ENCODE assay signal across 15 mouse cellular contexts in genomic region chr11:120888718-120889117, GRCm38 (mm10). TPM values are rescaled to one million over a fixed set of nuclear protein-coding genes. Genes with fewer than 3 reads are reported as not detected.
DNase-seq lines count a peak whose midpoint lies in the region; ATAC-seq and TF ChIP-seq lines count a peak whose summit lies in the region.
"Had no signal": no experiment of that assay in that cellular context is flagged by ENCODE, and none has a peak within 500 bp of the region (broad histone marks: within the 10 kb centered on the region; RNA-seq: fewer than 3 reads in every experiment).

No protein-coding gene starts in this region.

- no peak overlapping the region for H3K27ac ChIP-seq in hindbrain, postnatal 0 days
- H3K27ac ChIP-seq in hindbrain, embryonic 10.5 days = no peak overlapping the region
- no peak overlapping the region for H3K27ac ChIP-seq in forebrain, embryonic 15.5 days (replicated peaks)
- H3K27ac ChIP-seq in heart, embryonic 10.5 days = no peak overlapping the region
- no peak overlapping the region for H3K27ac ChIP-seq in forebrain, embryonic 14.5 days (ENCODE audit: low read depth, low read length)
- H3K27ac ChIP-seq: liver, embryonic 13.5 days had no signal

- 76% methylated on average over 5 of the region's 5 CpGs for WGBS in hindbrain, postnatal 0 days
- WGBS in hindbrain, embryonic 10.5 days = 86% methylated on average over 5 of the region's 5 CpGs
- 88% methylated on average over 5 of the region's 5 CpGs for WGBS in forebrain, embryonic 15.5 days
- 79% methylated on average over 5 of the region's 5 CpGs for WGBS in heart, embryonic 10.5 days
- WGBS in forebrain, embryonic 14.5 days = 91% methylated on average over 5 of the region's 5 CpGs

- no peaks in the 10 kb centered on the region for H3K9me3 ChIP-seq in hindbrain, postnatal 0 days (ENCODE audit: low read length)
- H3K9me3 ChIP-seq in hindbrain, embryonic 10.5 days = peaks cover 11% of the 10 kb centered on the region
- H3K9me3 ChIP-seq in forebrain, embryonic 15.5 days = no peaks in the 10 kb centered on the region
- H3K9me3 ChIP-seq in heart, embryonic 10.5 days = peaks cover 5% of the 10 kb centered on the region; the same call in 1 of the 2 replicates
- H3K9me3 ChIP-seq in forebrain, embryonic 14.5 days (replicated peaks; ENCODE audit: control insufficient read depth, low read length) = no peaks in the 10 kb centered on the region

- H3K4me2 ChIP-seq in hindbrain, postnatal 0 days (ENCODE audit: low read depth, low read length) = no peak overlapping the region
- no peak overlapping the region for H3K4me2 ChIP-seq in forebrain, embryonic 15.5 days (replicated peaks)
- no peak overlapping the region for H3K4me2 ChIP-seq in forebrain, embryonic 14.5 days (ENCODE audit: low read length)
- H3K4me2 ChIP-seq: liver, embryonic 13.5 days had no signal

- no peaks in the 10 kb centered on the region for H3K27me3 ChIP-seq in hindbrain, postnatal 0 days (ENCODE audit: insufficient read depth, low read length)
- H3K27me3 ChIP-seq in hindbrain, embryonic 10.5 days (ENCODE audit: insufficient read depth, poor library complexity, severe bottlenecking) = no peaks in the 10 kb centered on the region
- H3K27me3 ChIP-seq in forebrain, embryonic 15.5 days = no peaks in the 10 kb centered on the region
- H3K27me3 ChIP-seq in heart, embryonic 10.5 days (ENCODE audit: insufficient read depth, poor library complexity, severe bottlenecking) = no peaks in the 10 kb centered on the region
- no peaks in the 10 kb centered on the region for H3K27me3 ChIP-seq in forebrain, embryonic 14.5 days (replicated peaks; ENCODE audit: control insufficient read depth, insufficient read depth, low read length)
- H3K27me3 ChIP-seq: liver, embryonic 13.5 days had no signal

- TF ChIP-seq CTCF in hindbrain, postnatal 0 days (IDR thresholded peaks at IDR 0.05; ENCODE audit: low read depth) = no peak

- no peaks in the 10 kb centered on the region for H3K4me1 ChIP-seq in hindbrain, postnatal 0 days (ENCODE audit: insufficient read depth, low read length)
- peaks cover 4% of the 10 kb centered on the region; the same call in 1 of the 2 replicates for H3K4me1 ChIP-seq in hindbrain, embryonic 10.5 days (replicated peaks)
- H3K4me1 ChIP-seq in forebrain, embryonic 15.5 days = no peaks in the 10 kb centered on the region
- H3K4me1 ChIP-seq in heart, embryonic 10.5 days = no peaks in the 10 kb centered on the region
- no peaks in the 10 kb centered on the region for H3K4me1 ChIP-seq in forebrain, embryonic 14.5 days (ENCODE audit: control insufficient read depth, insufficient read depth, low read length)
- H3K4me1 ChIP-seq: liver, embryonic 13.5 days had no signal

- peak; percentile 3 for DNase-seq in hindbrain, postnatal 0 days (ENCODE audit: low spot score)
- DNase-seq in hindbrain, embryonic 10.5 days (ENCODE audit: low spot score) = no peak
- DNase-seq in 416B (ENCODE audit: low read depth) = peak; percentile 91
- peak; percentile 82 for DNase-seq in skeletal muscle tissue, adult 2 months (ENCODE audit: low read depth, low spot score)
- DNase-seq in heart, embryonic 10.5 days (ENCODE audit: low spot score) = no peak
- DNase-seq in forebrain, embryonic 14.5 days (ENCODE audit: low spot score) = no peak
- DNase-seq: embryo, embryonic 11 days; heart, postnatal 36 days; layer of hippocampus, adult 9-11 months; liver, embryonic 13.5 days; right cerebral cortex, postnatal 14 days had no signal

- peaks cover 29% of the 10 kb centered on the region for H3K36me3 ChIP-seq in hindbrain, postnatal 0 days (ENCODE audit: insufficient read depth, low read length)
- peaks cover 82% of the 10 kb centered on the region for H3K36me3 ChIP-seq in hindbrain, embryonic 10.5 days
- peaks cover 49% of the 10 kb centered on the region for H3K36me3 ChIP-seq in forebrain, embryonic 15.5 days
- peaks cover 62% of the 10 kb centered on the region for H3K36me3 ChIP-seq in heart, embryonic 10.5 days
- H3K36me3 ChIP-seq in forebrain, embryonic 14.5 days (ENCODE audit: control insufficient read depth, insufficient read depth, low read length) = peaks cover 47% of the 10 kb centered on the region

- H3K9ac ChIP-seq in hindbrain, postnatal 0 days (replicated peaks; ENCODE audit: low read length) = no peak overlapping the region
- H3K9ac ChIP-seq in forebrain, embryonic 15.5 days (replicated peaks) = no peak overlapping the region
- no peak overlapping the region for H3K9ac ChIP-seq in forebrain, embryonic 14.5 days (ENCODE audit: low read length)
- H3K9ac ChIP-seq: liver, embryonic 13.5 days had no signal

- ATAC-seq in hindbrain, postnatal 0 days = no peak
- ATAC-seq in common myeloid progenitor, adult 5-6 weeks (replicated peaks; ENCODE audit: low read depth, poor library complexity, severe bottlenecking) = 0 out of 2 replicates have a peak, but pooled peaks have one; percentile 32
- ATAC-seq in forebrain, embryonic 15.5 days (replicated peaks) = no peak
- ATAC-seq in forebrain, embryonic 14.5 days = no peak
- ATAC-seq: forebrain, embryonic 16.5 days had no signal

- no peak overlapping the region for H3K4me3 ChIP-seq in hindbrain, postnatal 0 days (ENCODE audit: low read length)
- H3K4me3 ChIP-seq in hindbrain, embryonic 10.5 days = no peak overlapping the region
- no peak overlapping the region for H3K4me3 ChIP-seq in forebrain, embryonic 15.5 days
- H3K4me3 ChIP-seq in heart, embryonic 10.5 days = no peak overlapping the region
- H3K4me3 ChIP-seq in forebrain, embryonic 14.5 days (ENCODE audit: low read depth, low read length) = no peak overlapping the region
- H3K4me3 ChIP-seq: liver, embryonic 13.5 days; myocyte had no signal

RNA-seq across cellular contexts. Expression of gene Ccdc57, which starts 44.0 kb away (rescaled TPM):
- total RNA-seq in hindbrain, postnatal 0 days (2014; rRNA removed) = 4.2 and 7.1 TPM in 2 replicates
- polyA plus RNA-seq in hindbrain, postnatal 0 days (2015; fragmentation: Nextera tagmentation; extraction: Ambion mirVana) = 4.8 and 5.6 TPM in 2 replicates
- 6.1 and 6.4 TPM in 2 replicates for polyA plus RNA-seq in hindbrain, embryonic 10.5 days (2016; fragmentation: Nextera tagmentation; extraction: Ambion mirVana)
- total RNA-seq in common myeloid progenitor, adult 5-6 weeks (2017) = 9.7 and 10.1 TPM in 2 replicates
- polyA plus RNA-seq in forebrain, embryonic 15.5 days (2015; fragmentation: Nextera tagmentation; extraction: Ambion mirVana) = 6.7 and 7.0 TPM in 2 replicates
- polyA plus RNA-seq in heart, embryonic 10.5 days (2016; fragmentation: Nextera tagmentation; extraction: Ambion mirVana) = 6.0 and 6.5 TPM in 2 replicates
- polyA plus RNA-seq in forebrain, embryonic 14.5 days (2014; fragmentation: Nextera tagmentation; extraction: Ambion mirVana) = 5.0 and 6.5 TPM in 2 replicates

RNA-seq across cellular contexts. Expression of gene Slc16a3, which starts 59.6 kb away (rescaled TPM):
- total RNA-seq in hindbrain, postnatal 0 days (2014; rRNA removed) = 22.9 and 24.9 TPM in 2 replicates
- polyA plus RNA-seq in hindbrain, postnatal 0 days (2015; fragmentation: Nextera tagmentation; extraction: Ambion mirVana) = 6.4 and 7.8 TPM in 2 replicates
- polyA plus RNA-seq in hindbrain, embryonic 10.5 days (2016; fragmentation: Nextera tagmentation; extraction: Ambion mirVana) = 111 and 204 TPM in 2 replicates
- total RNA-seq in common myeloid progenitor, adult 5-6 weeks (2017) = 3.0 and 3.9 TPM in 2 replicates
- 9.1 and 9.6 TPM in 2 replicates for polyA plus RNA-seq in forebrain, embryonic 15.5 days (2015; fragmentation: Nextera tagmentation; extraction: Ambion mirVana)
- 416 and 440 TPM in 2 replicates for polyA plus RNA-seq in heart, embryonic 10.5 days (2016; fragmentation: Nextera tagmentation; extraction: Ambion mirVana)
- 3.8 and 5.6 TPM in 2 replicates for polyA plus RNA-seq in forebrain, embryonic 14.5 days (2014; fragmentation: Nextera tagmentation; extraction: Ambion mirVana)

Comparison
In these comparisons a context has a peak if more than half of its experiments do, and no peak if none do; other contexts are left out.
1. DNase-seq: peak in hindbrain, postnatal 0 days (single experiment), 416B (single experiment) and skeletal muscle tissue, adult 2 months (single experiment); none in hindbrain, embryonic 10.5 days (single experiment), heart, embryonic 10.5 days (single experiment) and forebrain, embryonic 14.5 days (single experiment).
2. RNA of gene Slc16a3, which starts 59.6 kb away (polyA plus RNA-seq): 416 to 440 TPM in heart, embryonic 10.5 days and 111 to 204 TPM in hindbrain, embryonic 10.5 days; 9.1 to 9.6 TPM in forebrain, embryonic 15.5 days, 6.4 to 7.8 TPM in hindbrain, postnatal 0 days and 3.8 to 5.6 TPM in forebrain, embryonic 14.5 days; every median in the first group is over 10 times any median in the second.